Mouse (Mus musculus): ENCODE results near the gene Far1. TPM values are rescaled to one million over a fixed set of nuclear protein-coding genes. Genes with fewer than 3 reads are reported as not detected.
A peak's percentile ranks its signal among the peaks of the same experiment; 100 is the strongest.

The Far1 gene
- 100 to 1,000 TPM; 114 to 115 TPM for total RNA-seq (2021)

DNA sequence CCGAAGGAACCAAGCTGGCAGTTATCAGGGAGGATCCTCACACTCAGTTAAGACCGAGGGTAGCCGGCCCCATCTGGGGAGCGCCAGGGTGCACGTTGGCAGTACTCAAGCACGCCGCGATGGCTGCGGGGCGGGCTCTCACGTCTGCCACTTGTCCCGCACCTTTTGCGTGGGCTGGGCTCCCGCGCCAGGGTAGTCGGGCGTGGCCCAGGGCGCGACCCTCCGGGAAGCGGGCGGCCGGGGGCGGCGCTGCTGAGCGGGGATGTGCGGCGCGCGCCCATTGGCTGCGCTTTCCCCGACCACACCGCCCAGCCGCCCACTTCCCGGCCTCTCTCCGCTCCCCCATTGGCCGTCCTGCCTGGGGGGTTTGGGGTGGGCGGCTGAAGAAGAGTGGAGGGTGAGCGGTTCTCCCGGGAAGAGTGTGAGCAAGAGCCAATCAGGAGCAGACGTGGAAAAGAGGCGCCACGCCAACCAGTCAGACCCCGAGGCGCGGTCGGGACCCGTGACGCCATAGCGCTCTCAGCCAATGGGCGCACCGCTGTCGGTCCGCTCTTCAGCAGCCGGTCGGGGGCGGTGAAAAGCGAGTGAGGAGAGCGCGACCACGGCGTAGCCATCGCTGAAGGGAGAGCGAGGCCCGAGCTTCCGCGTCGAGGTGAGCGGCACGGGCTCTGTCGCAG lies at the start of gene Far1:
Far1 (plus strand) TSS at position 549 of the 677 bp plus-strand sequence.
- peak; percentile 99 for DNase-seq (ENCODE audit: extremely low spot score in 1 of 2, low spot score in 2 of 2)
- intact Hi-C loops (cut with DNase I), result no loop called here

GRCm38 (mm10) chr7:113468345-113468744 lies 45.3 kb upstream of the Far1 start:
- no peak for DNase-seq (ENCODE audit: extremely low spot score in 1 of 2, low spot score in 2 of 2)
- intact Hi-C loops (cut with DNase I), result no loop called here

DNA sequence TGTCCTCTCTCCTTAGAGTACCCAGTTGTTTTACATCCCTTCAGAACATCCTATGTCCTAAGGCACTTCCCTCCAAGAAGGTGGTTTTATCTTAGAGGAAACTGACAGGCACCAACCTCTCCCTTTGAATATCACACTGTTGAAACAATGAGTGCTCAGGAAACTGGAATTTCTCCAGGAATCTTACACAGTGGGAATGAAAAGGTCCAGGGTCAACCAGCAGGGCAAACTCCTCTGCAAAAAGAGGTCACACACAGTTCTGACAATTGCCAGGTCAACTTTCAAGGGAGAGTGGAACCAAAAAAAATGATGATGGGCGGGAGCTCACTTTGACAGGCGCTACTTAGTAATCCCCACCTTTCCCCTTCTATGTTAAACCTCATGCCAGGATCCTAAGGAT lies 43.0 kb upstream of the Far1 start:
- DNase-seq (ENCODE audit: extremely low spot score in 1 of 2, low spot score in 2 of 2), result no peak
- intact Hi-C loops (cut with DNase I), result no loop called here

DNA sequence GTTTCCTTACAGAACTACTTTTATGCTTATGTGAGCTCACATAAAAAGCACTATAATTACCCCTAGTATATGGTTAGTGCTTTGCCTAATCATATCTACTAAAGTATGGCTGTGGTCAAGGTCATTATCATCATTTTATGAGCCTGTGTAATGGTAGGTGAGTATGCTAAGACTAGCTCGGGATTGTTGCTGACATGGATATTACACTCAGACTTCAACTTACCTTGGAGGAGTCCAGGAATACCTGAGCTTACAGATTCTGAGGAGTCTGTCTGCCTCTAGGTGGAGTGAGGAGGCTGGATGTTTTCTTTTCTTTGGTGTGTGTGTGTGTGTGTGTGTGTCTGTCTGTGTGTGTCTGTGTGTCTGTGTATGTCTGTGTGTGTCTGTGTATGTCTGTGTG lies 42.0 kb upstream of the Far1 start:
- DNase-seq (ENCODE audit: extremely low spot score in 1 of 2, low spot score in 2 of 2), result no peak

DNA sequence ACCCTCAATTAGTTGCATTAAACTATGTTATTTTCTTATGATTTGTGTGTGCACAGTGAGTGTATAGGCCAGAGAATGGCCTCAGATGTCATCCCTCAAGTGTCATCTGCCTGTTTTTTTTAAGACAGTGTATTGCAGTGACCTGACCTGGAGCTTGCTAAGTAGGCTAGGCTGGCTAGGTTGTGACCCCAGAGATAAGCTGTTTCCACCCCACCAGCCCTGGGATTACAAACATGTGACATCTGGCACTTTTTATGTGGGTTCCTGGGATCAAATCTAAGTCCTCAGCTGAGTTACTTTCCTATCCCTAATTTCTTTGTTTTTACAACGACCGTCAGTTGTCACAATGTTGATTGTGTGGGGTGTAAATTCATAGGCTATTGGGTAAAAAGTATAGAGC lies 17.8 kb upstream of the Far1 start:
- intact Hi-C loops (cut with DNase I), result no loop called here
- DNase-seq (ENCODE audit: extremely low spot score in 1 of 2, low spot score in 2 of 2), result no peak

More for the DNA sequence above, 42.0 kb upstream of the Far1 start:
- intact Hi-C loops (cut with DNase I), result no loop called here

- intact Hi-C loops (cut with DNase I), result no loop called here
These were observed 15.2 kb upstream of the Far1 start for GRCm38 (mm10) chr7:113498413-113498812.

GRCm38 (mm10) chr7:113499821-113500220 lies 13.8 kb upstream of the Far1 start:
- DNase-seq (ENCODE audit: extremely low spot score in 1 of 2, low spot score in 2 of 2), result no peak
- intact Hi-C loops (cut with DNase I), result no loop called here

More at GRCm38 (mm10) chr7:113498413-113498812, 15.2 kb upstream of the Far1 start:
- DNase-seq (ENCODE audit: extremely low spot score in 1 of 2, low spot score in 2 of 2), result no peak

DNA sequence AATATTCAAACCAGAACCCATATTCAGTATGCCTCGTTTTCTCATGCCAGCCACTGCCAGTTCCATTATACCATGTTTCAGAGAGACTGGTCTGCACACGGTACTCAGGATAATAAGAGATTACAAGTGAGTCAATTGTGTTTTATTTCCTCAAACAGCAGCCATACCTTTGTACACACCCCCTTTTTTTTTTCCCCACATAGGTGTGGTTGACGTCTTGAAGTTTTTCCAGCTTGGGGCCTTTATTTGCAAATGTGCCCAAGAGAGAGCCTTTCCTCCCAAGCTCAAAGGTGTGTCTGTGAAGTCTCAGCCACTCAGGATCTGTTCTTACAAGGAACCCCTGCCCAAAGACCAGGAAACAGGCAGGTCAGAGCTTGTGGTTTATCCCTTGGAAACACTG lies 11.2 kb upstream of the Far1 start:
- DNase-seq (ENCODE audit: extremely low spot score in 1 of 2, low spot score in 2 of 2), result no peak
- intact Hi-C loops (cut with DNase I), result no loop called here

GRCm38 (mm10) chr7:113505047-113505446 lies 8.6 kb upstream of the Far1 start:
- intact Hi-C loops (cut with DNase I), result no loop called here
- no peak for DNase-seq (ENCODE audit: extremely low spot score in 1 of 2, low spot score in 2 of 2)

GRCm38 (mm10) chr7:113505516-113506045 lies 8.1 kb upstream of the Far1 start:
- DNase-seq (ENCODE audit: extremely low spot score in 1 of 2, low spot score in 2 of 2), result no peak
- intact Hi-C loops (cut with DNase I), result no loop called here

- intact Hi-C loops (cut with DNase I), result no loop called here
- peak in 1 of 2 experiments; percentile 24 for DNase-seq (ENCODE audit: extremely low spot score in 1 of 2, low spot score in 2 of 2)
These were observed 5.8 kb upstream of the Far1 start for GRCm38 (mm10) chr7:113507846-113508245.

GRCm38 (mm10) chr7:113511396-113511795 lies 2.2 kb upstream of the Far1 start:
- DNase-seq (ENCODE audit: extremely low spot score in 1 of 2, low spot score in 2 of 2), result no peak
- intact Hi-C loops (cut with DNase I), result no loop called here

DNA sequence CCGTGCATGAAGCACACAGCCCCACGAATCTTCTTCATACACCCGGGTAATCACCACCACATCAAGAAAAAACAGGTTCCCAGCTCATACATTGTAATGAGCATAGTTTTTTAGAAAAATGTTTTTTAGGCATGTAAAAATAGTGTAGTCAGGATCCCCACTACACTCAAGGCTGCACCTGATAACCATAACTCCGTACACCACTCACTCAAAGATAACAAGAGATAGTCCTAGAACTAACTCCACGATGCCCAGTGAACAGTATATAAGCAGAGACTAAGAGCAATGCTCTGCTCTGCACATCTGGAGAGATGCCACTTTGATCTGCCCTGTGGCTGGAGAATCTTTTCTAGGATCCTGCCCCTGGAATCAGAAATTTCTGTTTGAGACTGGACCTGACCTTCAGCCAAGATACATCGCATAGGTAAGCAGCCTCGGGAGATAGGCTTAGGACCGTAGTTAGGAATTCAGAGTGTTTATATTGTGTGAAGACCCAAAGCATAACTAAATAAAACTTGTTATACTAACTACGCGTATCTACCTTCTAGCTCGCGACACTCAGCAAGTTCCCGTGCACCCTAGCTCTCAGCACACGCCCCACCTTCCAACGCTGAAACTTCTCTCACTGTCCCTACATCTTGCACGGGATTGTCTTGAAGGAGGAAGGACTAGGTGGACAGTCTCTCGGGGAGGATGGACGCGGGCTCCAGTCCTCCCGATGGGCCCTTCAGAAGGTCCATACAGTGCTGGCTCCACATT lies 928 bp upstream of the Far1 start:
- DNase-seq (ENCODE audit: extremely low spot score in 1 of 2, low spot score in 2 of 2), result no peak
- intact Hi-C loops (cut with DNase I), result no loop called here

DNA sequence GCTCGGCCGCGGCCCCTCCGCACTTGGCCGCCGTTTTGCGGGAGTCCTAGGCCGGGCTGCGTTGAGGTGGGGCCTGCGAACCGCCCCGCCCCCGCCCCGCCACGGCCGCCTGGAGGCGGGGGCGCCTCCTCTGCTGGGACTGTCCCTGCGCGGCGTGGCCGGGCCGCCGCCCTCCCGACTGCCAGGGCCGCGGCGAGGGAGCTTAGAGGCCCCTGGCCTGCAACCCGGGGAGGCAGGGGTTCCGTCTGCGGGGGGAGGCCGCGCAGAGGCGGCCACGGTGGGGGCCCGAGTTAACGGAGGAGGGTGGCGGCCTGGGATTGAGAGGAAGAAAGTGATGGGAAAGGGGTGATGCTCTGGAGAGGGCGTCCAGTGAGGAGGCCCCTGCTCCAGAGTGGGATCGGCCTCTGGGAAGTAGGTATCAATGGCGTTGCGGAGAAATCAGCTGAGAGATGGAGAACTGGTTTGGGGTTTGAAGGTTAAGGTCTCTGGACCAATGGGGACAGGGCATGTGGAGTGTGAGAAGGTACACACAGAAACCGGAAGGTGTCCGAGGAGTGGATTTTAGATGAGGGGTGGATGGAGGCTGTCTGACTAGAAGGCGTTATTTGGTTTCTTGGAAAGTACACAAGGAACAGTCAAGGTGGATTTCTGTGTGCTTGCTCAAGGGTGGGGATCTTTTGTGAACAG lies 472 bp downstream of the Far1 start:
- peak in 1 of 2 experiments; percentile 8 for DNase-seq (ENCODE audit: extremely low spot score in 1 of 2, low spot score in 2 of 2)
- intact Hi-C loops (cut with DNase I), result no loop called here

DNA sequence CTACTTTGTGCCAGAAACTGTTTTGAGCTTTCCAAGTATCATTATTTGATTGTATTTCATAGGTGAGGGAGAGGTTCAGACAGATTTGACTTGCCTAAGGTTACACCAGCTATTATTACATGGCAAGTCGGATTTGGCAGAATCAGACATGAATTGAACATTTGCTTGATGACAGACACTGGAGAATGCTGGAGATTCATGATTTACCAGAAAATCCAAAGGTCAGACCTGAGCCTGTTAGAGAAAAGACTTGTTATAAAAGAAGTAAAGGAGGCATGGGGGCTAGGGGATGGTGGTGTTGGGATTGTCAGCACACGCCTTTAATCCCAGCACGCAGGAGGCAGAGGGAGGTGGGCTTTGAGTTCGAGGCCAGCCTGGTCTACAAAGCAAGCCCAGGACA lies 2.2 kb downstream of the Far1 start:
- intact Hi-C loops (cut with DNase I), result no loop called here

DNA sequence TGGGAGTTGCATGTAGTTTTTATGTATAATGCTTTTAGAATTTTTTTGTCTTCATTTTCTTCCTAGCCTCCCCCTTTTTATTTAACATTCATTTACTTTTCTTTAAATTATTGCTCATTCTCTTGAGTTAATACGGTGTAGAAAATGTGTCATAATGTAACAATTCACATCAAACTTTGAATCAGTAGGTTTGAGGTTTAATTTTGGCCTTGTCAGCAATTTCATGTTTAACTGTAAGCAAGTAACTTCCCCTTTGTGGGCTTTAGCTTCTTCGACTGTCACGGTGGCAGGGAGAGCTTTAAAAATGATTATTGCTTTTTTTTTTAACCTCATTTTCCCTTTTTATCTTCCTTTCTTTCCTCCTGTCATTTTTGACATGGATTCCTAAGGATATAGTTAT lies 4.8 kb downstream of the Far1 start:
- no peak for DNase-seq (ENCODE audit: extremely low spot score in 1 of 2, low spot score in 2 of 2)
- intact Hi-C loops (cut with DNase I), result no loop called here

More for the DNA sequence above, 2.2 kb downstream of the Far1 start:
- no peak for DNase-seq (ENCODE audit: extremely low spot score in 1 of 2, low spot score in 2 of 2)

- no peak for DNase-seq (ENCODE audit: extremely low spot score in 1 of 2, low spot score in 2 of 2)
- intact Hi-C loops (cut with DNase I), result no loop called here
These were observed 5.3 kb downstream of the Far1 start for GRCm38 (mm10) chr7:113518961-113519360.

DNA sequence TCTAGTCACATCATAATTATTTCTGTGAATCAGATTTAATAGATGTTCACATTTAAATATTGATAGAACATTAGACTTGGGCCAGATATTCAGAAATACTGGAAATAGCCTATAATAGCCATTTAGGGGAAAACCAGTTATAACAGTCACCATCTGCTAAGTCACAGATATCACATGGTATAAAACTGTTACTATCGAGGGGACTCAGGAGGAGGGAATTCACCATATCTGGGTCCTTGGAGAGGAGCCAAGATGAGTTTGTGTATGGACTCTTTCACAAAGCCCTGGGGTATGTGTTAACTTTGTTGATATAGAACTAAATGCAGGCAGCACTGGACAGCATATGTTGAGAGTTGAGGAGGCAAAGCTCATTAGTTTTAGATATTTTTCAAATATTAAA lies 29.5 kb downstream of the Far1 start:
- intact Hi-C loops (cut with DNase I), result no loop called here
- DNase-seq (ENCODE audit: extremely low spot score in 1 of 2, low spot score in 2 of 2), result no peak

GRCm38 (mm10) chr7:113551742-113552463 lies 38.3 kb downstream of the Far1 start:
- intact Hi-C loops (cut with DNase I), result no loop called here
- DNase-seq (ENCODE audit: extremely low spot score in 1 of 2, low spot score in 2 of 2), result no peak
